ENCODE assay signal across 22 mouse cellular contexts in the genomic region with DNA sequence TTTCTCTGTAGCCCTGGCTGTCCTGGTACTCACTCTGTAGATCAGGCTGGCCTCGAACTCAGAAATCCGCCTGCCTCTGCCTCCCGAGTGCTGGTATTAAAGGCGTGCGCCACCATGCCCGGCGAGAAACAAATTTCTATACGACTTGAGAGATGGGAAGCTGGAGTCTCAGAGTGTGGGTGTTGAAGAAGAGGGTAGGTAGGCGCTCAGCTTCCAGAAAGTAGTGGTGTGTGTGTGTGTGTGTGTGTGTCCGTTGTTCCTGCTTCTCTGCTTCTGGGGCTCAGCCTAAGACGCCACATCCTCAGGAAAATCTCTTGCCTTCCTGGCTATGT. TPM values are rescaled to one million over a fixed set of nuclear protein-coding genes. Genes with fewer than 3 reads are reported as not detected.
DNase-seq lines count a peak whose midpoint lies in the region; ATAC-seq and TF ChIP-seq lines count a peak whose summit lies in the region.
"Not testable (repeated sequence)": the region's sequence is repeated elsewhere in the genome, so short reads cannot be mapped to it uniquely, and the experiment has no call there.
"Had no signal": no experiment of that assay in that cellular context is flagged by ENCODE, and none has a peak within 500 bp of the region (broad histone marks: within the 10 kb centered on the region; RNA-seq: fewer than 3 reads in every experiment).

No protein-coding gene starts in this region.

- not testable (repeated sequence) for ATAC-seq in embryonic facial prominence, embryonic 13.5 days (ENCODE audit: insufficient number of reproducible peaks, insufficient read depth, low FRiP score, low TSS enrichment, low read depth); heart, postnatal 0 days (ENCODE audit: insufficient read depth, low read depth); kidney, embryonic 16.5 days (ENCODE audit: low FRiP score, low TSS enrichment); liver, embryonic 15.5 days (ENCODE audit: insufficient read depth)

- not testable (repeated sequence) for H3K27ac ChIP-seq in ES-E14 (ENCODE audit: insufficient read depth, low read depth, low read length, poor library complexity, severe bottlenecking); embryonic facial prominence, embryonic 13.5 days; heart, embryonic 10.5 days; heart, postnatal 0 days (ENCODE audit: low read depth); kidney, embryonic 16.5 days (ENCODE audit: low read length); liver, embryonic 15.5 days (replicated peaks)

- not testable (repeated sequence) for TF ChIP-seq CTCF in heart, postnatal 0 days (IDR thresholded peaks at IDR 0.05; ENCODE audit: low read depth)

- not testable (repeated sequence) for H3K27me3 ChIP-seq in embryonic facial prominence, embryonic 13.5 days; heart, embryonic 10.5 days (ENCODE audit: insufficient read depth, poor library complexity, severe bottlenecking); heart, postnatal 0 days (ENCODE audit: control insufficient read depth, insufficient read depth, low read length); kidney, embryonic 16.5 days (ENCODE audit: insufficient read depth, low read length)
- peaks cover 20% of the 10 kb centered on the region for H3K27me3 ChIP-seq in liver, embryonic 15.5 days
- H3K27me3 ChIP-seq in megakaryocyte, embryonic 14.5 days (replicated peaks) = peaks cover 58% of the 10 kb centered on the region

- not testable (repeated sequence) for H3K4me1 ChIP-seq in ES-E14 (ENCODE audit: control insufficient read depth in 2 of 2, insufficient read depth in 2 of 2, low read length in 2 of 2, poor library complexity in 1 of 2); embryonic facial prominence, embryonic 13.5 days; heart, postnatal 0 days (ENCODE audit: control insufficient read depth, insufficient read depth); kidney, embryonic 16.5 days (ENCODE audit: insufficient read depth, low read length)
- peaks cover 28% of the 10 kb centered on the region for H3K4me1 ChIP-seq in heart, embryonic 10.5 days
- H3K4me1 ChIP-seq in liver, embryonic 15.5 days (replicated peaks) = peaks cover 48% of the 10 kb centered on the region
- H3K4me1 ChIP-seq in megakaryocyte, embryonic 14.5 days = peaks cover 35% of the 10 kb centered on the region

- TF ChIP-seq EP300 in heart, postnatal 0 days (IDR thresholded peaks at IDR 0.05; ENCODE audit: low read depth) = not testable (repeated sequence)

- DNase-seq in ES-E14 (ENCODE audit: low read depth, low spot score); heart, embryonic 10.5 days (ENCODE audit: low spot score); heart, postnatal 0 days (ENCODE audit: low spot score): not testable (repeated sequence)

- peak overlapping the region; percentile 35; the same call in 1 of the 2 replicates for H3K9ac ChIP-seq in ES-E14 (ENCODE audit: insufficient read depth, low read depth, low read length, poor library complexity, severe bottlenecking)
- H3K9ac ChIP-seq in embryonic facial prominence, embryonic 13.5 days; heart, postnatal 0 days (replicated peaks; ENCODE audit: low read depth, low read length); kidney, embryonic 16.5 days (replicated peaks; ENCODE audit: low read length): not testable (repeated sequence)
- H3K9ac ChIP-seq in liver, embryonic 15.5 days = 0 out of 2 replicates have a peak overlapping the region, but pooled peaks have one; percentile 58

- not testable (repeated sequence) for H3K9me3 ChIP-seq in ES-E14 (ENCODE audit: control insufficient read depth, insufficient read depth, low read depth, low read length); embryonic facial prominence, embryonic 13.5 days; heart, embryonic 10.5 days; heart, postnatal 0 days (replicated peaks; ENCODE audit: control insufficient read depth, low read length); kidney, embryonic 16.5 days (ENCODE audit: low read length); liver, embryonic 15.5 days (replicated peaks); megakaryocyte, embryonic 14.5 days

- H3K4me3 ChIP-seq in ES-E14 (ENCODE audit: insufficient read depth in 1 of 2, low read depth in 1 of 2, low read length in 2 of 2, poor library complexity in 1 of 2, severe bottlenecking in 1 of 2) = peak overlapping the region in 1 of 2 experiments; percentile 37; a peak in 2 of 4 replicates
- peak overlapping the region; percentile 1; the same call in 1 of the 2 replicates for H3K4me3 ChIP-seq in embryonic facial prominence, embryonic 13.5 days
- peak overlapping the region; percentile 41; the same call in 1 of the 2 replicates for H3K4me3 ChIP-seq in heart, embryonic 10.5 days
- H3K4me3 ChIP-seq in heart, postnatal 0 days (ENCODE audit: low read depth, low read length); kidney, embryonic 16.5 days (ENCODE audit: low read length): not testable (repeated sequence)
- peak overlapping the region; percentile 57 for H3K4me3 ChIP-seq in liver, embryonic 15.5 days (replicated peaks)
- peak overlapping the region; percentile 78 for H3K4me3 ChIP-seq in megakaryocyte, embryonic 14.5 days (replicated peaks)

- in situ Hi-C loops in ES-E14 (cut with MboI; ENCODE audit: low sequenced_read_pairs in 2 of 2, unreplicated experiment in 2 of 2) = not testable (repeated sequence)

- WGBS in embryonic facial prominence, embryonic 13.5 days = 53% methylated on average over 11 of the region's 11 CpGs
- 53% methylated on average over 11 of the region's 11 CpGs for WGBS in heart, embryonic 10.5 days
- whole genome bisulfite sequencing in heart, postnatal 0 days = 36% methylated on average over 11 of the region's 11 CpGs
- WGBS in kidney, embryonic 16.5 days = 53% methylated on average over 11 of the region's 11 CpGs
- 42% methylated on average over 11 of the region's 11 CpGs for WGBS in liver, embryonic 15.5 days (ENCODE audit: insufficient replicate concordance)

- H3K36me3 ChIP-seq in ES-E14 (ENCODE audit: control insufficient read depth, insufficient read depth, low read length, poor library complexity, severe bottlenecking); embryonic facial prominence, embryonic 13.5 days; heart, embryonic 10.5 days; heart, postnatal 0 days (replicated peaks; ENCODE audit: control insufficient read depth, insufficient read depth, low read length); kidney, embryonic 16.5 days (ENCODE audit: insufficient read depth, low read length); liver, embryonic 15.5 days (replicated peaks); megakaryocyte, embryonic 14.5 days (replicated peaks; ENCODE audit: low read length): not testable (repeated sequence)

- H3K4me2 ChIP-seq in embryonic facial prominence, embryonic 13.5 days = peak overlapping the region; percentile 33
- 0 out of 2 replicates have a peak overlapping the region, but pooled peaks have one; percentile 44 for H3K4me2 ChIP-seq in heart, postnatal 0 days (ENCODE audit: low read depth, low read length)
- H3K4me2 ChIP-seq in kidney, embryonic 16.5 days (replicated peaks; ENCODE audit: low read depth, low read length) = peak overlapping the region; percentile 43; the same call in 1 of the 2 replicates
- peak overlapping the region; percentile 91 for H3K4me2 ChIP-seq in liver, embryonic 15.5 days

RNA-seq across cellular contexts. Expression of gene Shbg, which starts 3.5 kb away (rescaled TPM):
- total RNA-seq in ES-E14 (2012; rRNA removed) = not detected in 2 replicates
- 0.50 TPM in 1 of 2 replicates, not detected in the other for polyA plus RNA-seq in embryonic facial prominence, embryonic 13.5 days (2015; fragmentation: Nextera tagmentation; extraction: Ambion mirVana)
- polyA plus RNA-seq in heart, embryonic 10.5 days (2016; fragmentation: Nextera tagmentation; extraction: Ambion mirVana) = 0.25 and 7.5 TPM in 2 replicates
- total RNA-seq in heart, postnatal 0 days (2014; rRNA removed; ENCODE audit: low replicate concordance) = not detected in 2 replicates
- 0.08 TPM in 1 of 2 replicates, not detected in the other for polyA plus RNA-seq in heart, postnatal 0 days (2015; fragmentation: Nextera tagmentation; extraction: Ambion mirVana)
- polyA plus RNA-seq in kidney, embryonic 16.5 days (2015; fragmentation: Nextera tagmentation; extraction: Ambion mirVana) = 0.17 TPM in 1 of 2 replicates, not detected in the other
- polyA plus RNA-seq in liver, embryonic 15.5 days (2015; fragmentation: Nextera tagmentation; extraction: Ambion mirVana) = 26.6 and 27.2 TPM in 2 replicates
- polyA plus RNA-seq in megakaryocyte, embryonic 14.5 days (2012; ENCODE audit: insufficient read depth, low replicate concordance) = not detected in 2 replicates
- total RNA-seq: gastrocnemius, adult 8-10 months; granulocyte monocyte progenitor cell, adult 5-6 weeks; heart, postnatal 36 days; left cerebral cortex, postnatal 25 days; megakaryocyte-erythroid progenitor cell, adult 5-6 weeks had no signal
- polyA plus RNA-seq: activated CD4-positive, CD25-positive, alpha-beta regulatory T cell, adult 4 months; brain, embryonic 14.5 days; forebrain, embryonic 12.5 days; hindbrain, embryonic 15.5 days; limb, embryonic 15.5 days; midbrain, embryonic 16.5 days; Patski; spleen, adult 2 months; stomach, embryonic 14.5 days; urinary bladder, adult 2 months had no signal

RNA-seq across cellular contexts. Expression of gene Sat2, which starts 7.6 kb away (rescaled TPM):
- total RNA-seq in ES-E14 (2012; rRNA removed) = 3.2 and 3.6 TPM in 2 replicates
- polyA plus RNA-seq in embryonic facial prominence, embryonic 13.5 days (2015; fragmentation: Nextera tagmentation; extraction: Ambion mirVana) = 23.8 and 28.2 TPM in 2 replicates
- 18.8 and 21.8 TPM in 2 replicates for polyA plus RNA-seq in heart, embryonic 10.5 days (2016; fragmentation: Nextera tagmentation; extraction: Ambion mirVana)
- total RNA-seq in heart, postnatal 0 days (2014; rRNA removed; ENCODE audit: low replicate concordance) = 7.3 TPM in 1 of 2 replicates, not detected in the other
- 17.8 and 18.8 TPM in 2 replicates for polyA plus RNA-seq in heart, postnatal 0 days (2015; fragmentation: Nextera tagmentation; extraction: Ambion mirVana)
- polyA plus RNA-seq in kidney, embryonic 16.5 days (2015; fragmentation: Nextera tagmentation; extraction: Ambion mirVana) = 21.3 and 24.1 TPM in 2 replicates
- polyA plus RNA-seq in liver, embryonic 15.5 days (2015; fragmentation: Nextera tagmentation; extraction: Ambion mirVana) = 10.2 and 11.1 TPM in 2 replicates
- polyA plus RNA-seq in megakaryocyte, embryonic 14.5 days (2012; ENCODE audit: insufficient read depth, low replicate concordance) = not detected in 2 replicates
- total RNA-seq: granulocyte monocyte progenitor cell, adult 5-6 weeks; megakaryocyte-erythroid progenitor cell, adult 5-6 weeks had no signal
- polyA plus RNA-seq: activated CD4-positive, CD25-positive, alpha-beta regulatory T cell, adult 4 months had no signal

RNA-seq across cellular contexts. Expression of gene Atp1b2, which starts 8.5 kb away (rescaled TPM):
- 12.1 and 13.1 TPM in 2 replicates for total RNA-seq in ES-E14 (2012; rRNA removed)
- polyA plus RNA-seq in embryonic facial prominence, embryonic 13.5 days (2015; fragmentation: Nextera tagmentation; extraction: Ambion mirVana) = 7.9 and 8.3 TPM in 2 replicates
- 15.6 and 24.1 TPM in 2 replicates for polyA plus RNA-seq in heart, embryonic 10.5 days (2016; fragmentation: Nextera tagmentation; extraction: Ambion mirVana)
- total RNA-seq in heart, postnatal 0 days (2014; rRNA removed; ENCODE audit: low replicate concordance) = 23.7 and 24.7 TPM in 2 replicates
- 15.1 and 16.8 TPM in 2 replicates for polyA plus RNA-seq in heart, postnatal 0 days (2015; fragmentation: Nextera tagmentation; extraction: Ambion mirVana)
- polyA plus RNA-seq in kidney, embryonic 16.5 days (2015; fragmentation: Nextera tagmentation; extraction: Ambion mirVana) = 12.3 and 14.3 TPM in 2 replicates
- 14.1 and 14.7 TPM in 2 replicates for polyA plus RNA-seq in liver, embryonic 15.5 days (2015; fragmentation: Nextera tagmentation; extraction: Ambion mirVana)
- 2.8 and 4.2 TPM in 2 replicates for polyA plus RNA-seq in megakaryocyte, embryonic 14.5 days (2012; ENCODE audit: insufficient read depth, low replicate concordance)

RNA-seq across cellular contexts. Expression of gene Fxr2, which starts 18.6 kb away (rescaled TPM):
- 153 and 161 TPM in 2 replicates for total RNA-seq in ES-E14 (2012; rRNA removed)
- 36.6 and 44.1 TPM in 2 replicates for polyA plus RNA-seq in embryonic facial prominence, embryonic 13.5 days (2015; fragmentation: Nextera tagmentation; extraction: Ambion mirVana)
- polyA plus RNA-seq in heart, embryonic 10.5 days (2016; fragmentation: Nextera tagmentation; extraction: Ambion mirVana) = 31.5 and 44.7 TPM in 2 replicates
- total RNA-seq in heart, postnatal 0 days (2014; rRNA removed; ENCODE audit: low replicate concordance) = 64.7 and 102 TPM in 2 replicates
- polyA plus RNA-seq in heart, postnatal 0 days (2015; fragmentation: Nextera tagmentation; extraction: Ambion mirVana) = 15.8 and 17.7 TPM in 2 replicates
- 31.8 and 33.4 TPM in 2 replicates for polyA plus RNA-seq in kidney, embryonic 16.5 days (2015; fragmentation: Nextera tagmentation; extraction: Ambion mirVana)
- polyA plus RNA-seq in liver, embryonic 15.5 days (2015; fragmentation: Nextera tagmentation; extraction: Ambion mirVana) = 7.3 and 9.7 TPM in 2 replicates
- polyA plus RNA-seq in megakaryocyte, embryonic 14.5 days (2012; ENCODE audit: insufficient read depth, low replicate concordance) = 65.7 and 84.9 TPM in 2 replicates

RNA-seq across cellular contexts. Expression of gene Trp53, which starts 34.1 kb away (rescaled TPM):
- 98.0 and 105 TPM in 2 replicates for total RNA-seq in ES-E14 (2012; rRNA removed)
- 160 and 186 TPM in 2 replicates for polyA plus RNA-seq in embryonic facial prominence, embryonic 13.5 days (2015; fragmentation: Nextera tagmentation; extraction: Ambion mirVana)
- polyA plus RNA-seq in heart, embryonic 10.5 days (2016; fragmentation: Nextera tagmentation; extraction: Ambion mirVana) = 104 and 161 TPM in 2 replicates
- total RNA-seq in heart, postnatal 0 days (2014; rRNA removed; ENCODE audit: low replicate concordance) = 33.6 and 35.9 TPM in 2 replicates
- polyA plus RNA-seq in heart, postnatal 0 days (2015; fragmentation: Nextera tagmentation; extraction: Ambion mirVana) = 31.5 and 32.6 TPM in 2 replicates
- polyA plus RNA-seq in kidney, embryonic 16.5 days (2015; fragmentation: Nextera tagmentation; extraction: Ambion mirVana) = 191 and 205 TPM in 2 replicates
- 62.4 and 63.8 TPM in 2 replicates for polyA plus RNA-seq in liver, embryonic 15.5 days (2015; fragmentation: Nextera tagmentation; extraction: Ambion mirVana)
- polyA plus RNA-seq in megakaryocyte, embryonic 14.5 days (2012; ENCODE audit: insufficient read depth, low replicate concordance) = 53.2 and 68.6 TPM in 2 replicates

Comparison
In these comparisons a context has a peak if more than half of its experiments do, and no peak if none do; other contexts are left out.
1. H3K4me2 ChIP-seq: peak in every context shown above with its lines; median percentile 91 in liver, embryonic 15.5 days; 44 in heart, postnatal 0 days; 43 in kidney, embryonic 16.5 days; 33 in embryonic facial prominence, embryonic 13.5 days.
2. RNA of gene Sat2, which starts 7.6 kb away (polyA plus RNA-seq): 23.8 to 28.2 TPM in embryonic facial prominence, embryonic 13.5 days, 18.8 to 21.8 TPM in heart, embryonic 10.5 days, 21.3 to 24.1 TPM in kidney, embryonic 16.5 days, 17.8 to 18.8 TPM in heart, postnatal 0 days and 10.2 to 11.1 TPM in liver, embryonic 15.5 days; not detected in megakaryocyte, embryonic 14.5 days; every median in the first group is over 10 times any median in the second.